Mouse (Mus musculus) kidney, postnatal 4 days (tissue): ENCODE measurements around the gene Mxi1.
"Not testable (repeated sequence)": the region's sequence is repeated elsewhere in the genome, so short reads cannot be mapped to it uniquely, and the experiment has no call there.

Experiments
- DNase-seq, 2 experiments: peaks; one replicate each; pipeline ENCODE4 v3.0.0; 2021; ENCODE audit warnings: mixed read lengths in 2 of 2

Mxi1 gene

DNA sequence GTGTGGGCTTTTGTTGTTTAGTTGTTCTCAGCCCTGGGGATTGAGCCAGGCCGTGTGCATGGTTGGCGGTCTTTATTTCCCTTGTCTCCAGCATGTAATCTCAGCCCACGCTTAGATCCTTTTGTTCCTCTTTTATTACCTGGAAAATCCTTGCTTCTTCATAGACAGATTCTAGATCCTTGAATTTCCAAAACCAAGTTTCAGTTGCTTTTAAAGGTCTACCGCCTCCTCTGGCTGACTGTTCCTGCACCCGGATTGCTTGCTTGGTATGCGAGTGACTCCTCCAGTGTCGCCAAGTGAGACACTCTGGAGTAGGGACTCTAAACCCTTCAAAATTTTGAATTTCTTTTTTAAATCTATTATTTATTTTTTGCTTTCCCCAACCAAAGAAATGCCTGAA, 56.6 kb downstream of the Mxi1 start:
- DNase-seq, result no peak

DNA sequence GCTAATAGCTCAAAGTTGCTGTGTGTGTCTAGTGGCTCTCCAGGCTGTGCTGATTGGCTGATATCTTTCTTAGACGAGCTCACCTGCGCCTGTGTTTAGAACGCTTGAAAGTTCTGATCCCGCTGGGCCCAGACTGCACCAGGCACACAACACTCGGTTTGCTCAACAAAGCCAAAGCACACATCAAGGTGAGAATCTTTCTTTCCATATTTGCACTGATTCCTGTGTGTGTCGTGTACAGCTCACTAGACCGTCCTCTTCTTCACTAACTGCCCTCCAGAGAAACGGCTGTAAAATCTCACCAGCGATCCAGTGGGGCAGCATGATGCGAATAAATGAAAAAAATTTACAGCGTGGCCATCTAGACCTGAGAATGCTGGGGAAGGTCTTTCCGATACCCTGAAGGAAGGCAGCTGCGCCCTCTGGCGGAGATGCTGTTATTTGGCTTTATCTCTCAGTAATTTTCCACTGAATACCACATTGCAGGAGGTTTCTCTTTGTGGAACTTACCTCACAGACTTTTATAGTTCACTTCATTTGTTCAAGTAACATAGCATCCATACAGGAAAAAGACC, 59.2 kb downstream of the Mxi1 start:
- DNase-seq, result peak; percentile 93

DNA sequence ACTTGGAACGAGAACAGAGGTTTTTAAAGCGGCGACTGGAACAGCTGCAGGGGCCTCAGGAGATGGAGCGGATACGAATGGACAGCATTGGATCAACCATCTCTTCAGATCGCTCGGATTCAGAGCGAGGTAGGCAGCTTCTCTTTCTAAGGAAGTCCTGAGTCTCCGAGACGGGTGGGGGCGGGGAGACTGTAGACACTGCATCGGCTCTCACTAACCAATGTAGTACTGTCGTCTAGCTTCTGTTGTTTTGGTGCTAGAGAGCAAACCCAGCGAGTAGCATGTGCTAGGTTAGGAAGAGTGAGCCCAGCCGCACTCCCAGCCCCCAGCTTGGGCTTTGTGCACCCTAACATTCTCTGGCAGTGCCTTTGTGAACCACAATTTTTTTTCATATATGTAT, 59.9 kb downstream of the Mxi1 start:
- no peak for DNase-seq

DNA sequence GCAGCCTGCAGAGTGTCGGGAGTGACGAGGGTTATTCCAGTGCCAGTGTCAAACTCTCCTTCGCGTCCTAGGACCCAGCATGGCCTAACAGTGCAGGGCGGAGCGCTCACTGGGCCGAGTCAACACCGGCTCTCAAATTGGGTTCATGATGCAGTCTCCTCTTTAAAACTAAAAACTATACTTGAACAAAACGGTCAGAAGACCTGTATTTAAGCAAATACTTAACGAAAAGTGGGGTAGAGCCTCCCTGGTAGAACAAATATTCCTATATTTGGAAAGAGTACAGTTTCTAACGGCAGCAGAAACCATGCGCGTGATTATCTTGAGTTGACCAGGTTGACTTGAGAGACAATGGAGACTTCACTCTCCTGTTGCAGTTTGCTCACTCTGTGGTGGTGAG, 61.3 kb downstream of the Mxi1 start, which contains the start of gene Gm10197:
TSS of gene Gm10197 (minus strand) at position 101 of the 400 bp plus-strand sequence.
- no peak for DNase-seq

DNA sequence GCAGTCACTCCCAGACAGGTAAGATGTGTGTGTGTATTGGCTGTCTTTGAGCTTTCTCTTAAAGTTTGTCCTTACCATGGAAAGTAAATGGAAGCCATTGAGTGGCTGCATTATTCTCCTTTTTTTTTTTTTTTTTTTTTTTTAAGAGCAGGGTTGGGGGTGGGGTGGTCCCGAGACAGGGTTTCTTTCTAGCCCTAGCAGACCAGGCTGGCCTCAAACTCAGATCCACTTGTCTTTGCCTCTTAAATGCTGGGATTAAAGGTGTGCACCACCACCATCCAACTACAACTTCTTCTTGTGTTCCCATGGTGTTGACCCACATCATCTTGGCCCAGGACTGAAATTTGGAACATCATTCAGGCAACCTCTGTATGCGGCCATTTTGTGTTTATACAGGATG, 63.3 kb downstream of the Mxi1 start:
- DNase-seq, result no peak

DNA sequence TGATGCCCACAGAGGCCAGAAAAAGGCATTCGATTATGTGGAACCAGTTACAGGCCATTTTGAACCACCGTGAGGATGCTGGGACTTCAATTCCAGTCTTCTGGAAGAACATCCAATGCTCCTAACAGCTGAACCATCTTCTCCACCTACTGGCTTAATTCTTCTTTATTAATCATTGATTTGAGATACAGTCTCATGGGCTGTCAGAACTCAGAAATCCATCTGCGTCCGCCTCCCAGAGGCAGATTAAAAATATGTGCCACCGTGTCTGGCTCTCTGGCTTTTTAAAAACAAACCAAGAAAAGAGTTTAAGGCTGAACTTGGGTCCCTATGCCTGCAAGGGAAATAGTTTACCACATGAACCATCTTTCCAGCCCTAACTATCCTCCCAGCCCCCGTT, 65.0 kb downstream of the Mxi1 start:
- DNase-seq, result no peak

DNA sequence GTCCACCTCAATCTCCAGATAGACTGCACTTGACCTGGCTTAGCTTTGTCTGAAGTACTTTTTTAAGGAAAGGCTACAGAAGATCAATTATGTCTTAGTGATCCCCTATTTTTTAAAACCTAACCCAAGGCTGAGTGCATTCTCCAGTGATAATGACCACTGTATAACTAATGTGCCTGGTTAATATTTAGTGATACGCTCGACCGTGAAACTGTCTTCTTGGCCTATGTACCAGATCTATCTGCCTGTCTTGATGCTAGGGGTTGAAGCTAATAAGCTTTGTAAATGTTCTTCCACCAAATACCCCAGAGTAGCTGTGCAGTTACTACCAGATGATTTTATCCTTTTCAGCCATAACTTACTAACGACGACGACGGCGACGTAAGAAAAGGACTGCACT, 65.5 kb downstream of the Mxi1 start:
- DNase-seq, result no peak

DNA sequence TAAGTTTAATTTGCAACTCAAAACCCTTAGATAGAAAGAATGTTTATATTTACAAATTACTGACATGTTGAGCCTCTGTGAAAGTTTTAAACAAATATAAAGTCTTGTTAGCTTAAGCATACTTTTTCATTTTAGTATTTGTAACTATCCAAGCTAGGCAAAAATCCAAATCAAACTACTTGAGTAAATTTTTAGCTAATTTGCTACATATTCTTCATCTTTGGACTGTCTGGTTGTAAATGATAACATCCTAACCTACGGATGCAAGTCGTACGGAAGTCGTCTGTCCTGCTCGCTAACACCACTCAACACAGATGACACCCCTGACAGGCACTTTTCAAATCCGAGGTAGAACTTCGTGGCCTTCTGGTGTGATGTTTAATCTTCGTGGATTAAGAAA, 67.3 kb downstream of the Mxi1 start:
- no peak for DNase-seq

DNA sequence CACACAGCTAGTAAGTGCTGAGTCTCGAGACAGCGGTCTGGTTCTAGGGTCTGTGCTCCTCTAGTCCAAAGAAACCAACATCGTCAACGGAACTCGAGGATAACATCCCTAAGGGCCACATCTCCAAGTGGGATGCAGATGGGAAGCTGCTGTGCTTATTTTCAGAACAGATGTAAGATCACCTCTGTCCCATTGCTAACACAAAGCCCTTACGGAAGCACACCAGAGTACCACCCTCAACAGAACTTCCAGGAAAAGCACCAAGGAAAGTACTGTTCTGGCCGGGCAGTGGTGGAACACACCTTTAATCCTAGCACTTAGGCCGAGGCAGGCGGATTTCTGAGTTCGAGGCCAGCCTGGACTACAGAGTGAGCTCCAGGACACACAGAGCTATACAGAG, 68.1 kb downstream of the Mxi1 start:
- no peak for DNase-seq

DNA sequence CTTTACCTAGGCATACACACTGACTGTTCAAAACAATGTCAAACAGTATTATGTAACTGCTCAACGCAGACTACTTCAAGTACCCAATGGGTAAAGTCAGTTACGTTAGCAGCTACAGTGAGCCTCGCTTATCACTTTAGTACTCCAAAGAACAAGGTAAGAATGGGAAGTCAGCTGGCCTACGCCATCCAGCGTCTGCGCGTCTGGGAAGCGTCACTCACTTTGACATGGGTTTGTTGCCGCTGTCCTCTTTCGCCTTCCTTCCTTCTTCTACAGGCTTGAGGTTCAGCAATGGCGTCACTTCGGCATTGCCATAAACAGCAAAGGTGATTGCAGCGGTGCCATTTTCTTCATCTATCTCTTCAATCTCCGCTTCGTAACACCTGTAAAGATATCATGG, 73.0 kb downstream of the Mxi1 start:
- DNase-seq, result no peak

DNA sequence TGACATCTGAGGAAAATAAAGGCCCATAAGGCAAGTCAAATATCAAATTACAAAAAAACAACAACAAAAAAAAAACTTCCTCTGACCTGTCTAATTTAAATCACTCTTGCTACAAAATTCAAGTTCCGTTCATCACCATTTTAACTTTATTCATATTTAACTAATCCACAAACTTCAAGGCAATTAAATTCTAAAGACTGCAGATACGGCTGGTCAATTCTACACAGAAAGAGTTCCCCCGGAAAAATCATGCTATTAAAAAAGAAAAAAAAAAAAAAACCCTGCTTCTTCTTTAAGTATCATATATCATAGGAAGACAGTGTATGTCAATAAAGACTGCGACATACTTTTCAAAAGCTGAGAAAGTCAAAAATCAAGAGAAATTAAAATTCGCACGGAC, 79.1 kb downstream of the Mxi1 start:
- DNase-seq, result no peak

DNA sequence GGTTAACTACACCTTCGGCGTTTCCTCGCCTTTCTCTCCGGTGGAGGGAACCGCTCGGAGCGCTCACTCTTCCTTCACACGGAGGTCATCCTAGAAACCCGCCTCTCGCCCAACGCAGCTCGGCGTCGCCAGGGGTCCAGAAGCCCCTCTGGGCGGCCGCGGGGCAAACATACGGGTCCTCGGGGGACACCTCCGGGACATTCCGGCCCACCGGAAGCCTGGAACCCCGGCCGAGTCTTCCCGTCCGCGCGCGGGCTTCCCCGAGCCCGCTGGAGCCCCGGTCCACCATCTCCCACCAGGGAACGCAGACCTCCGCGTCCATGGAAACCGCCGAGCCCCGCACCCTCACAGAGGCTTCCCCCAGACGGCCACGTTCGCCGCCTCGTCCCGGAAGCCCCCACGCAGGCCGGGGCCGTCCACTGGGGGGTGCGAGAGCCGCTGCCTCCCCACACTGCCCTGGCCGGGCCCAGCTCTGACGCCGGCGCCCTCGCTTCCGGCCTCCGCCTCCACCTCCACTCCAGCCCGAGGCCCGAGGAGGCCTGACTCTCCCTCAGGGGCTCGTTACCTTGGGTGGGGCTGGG, 79.6 kb downstream of the Mxi1 start:
- DNase-seq, result peak in 1 of 2 experiments; percentile 78

DNA sequence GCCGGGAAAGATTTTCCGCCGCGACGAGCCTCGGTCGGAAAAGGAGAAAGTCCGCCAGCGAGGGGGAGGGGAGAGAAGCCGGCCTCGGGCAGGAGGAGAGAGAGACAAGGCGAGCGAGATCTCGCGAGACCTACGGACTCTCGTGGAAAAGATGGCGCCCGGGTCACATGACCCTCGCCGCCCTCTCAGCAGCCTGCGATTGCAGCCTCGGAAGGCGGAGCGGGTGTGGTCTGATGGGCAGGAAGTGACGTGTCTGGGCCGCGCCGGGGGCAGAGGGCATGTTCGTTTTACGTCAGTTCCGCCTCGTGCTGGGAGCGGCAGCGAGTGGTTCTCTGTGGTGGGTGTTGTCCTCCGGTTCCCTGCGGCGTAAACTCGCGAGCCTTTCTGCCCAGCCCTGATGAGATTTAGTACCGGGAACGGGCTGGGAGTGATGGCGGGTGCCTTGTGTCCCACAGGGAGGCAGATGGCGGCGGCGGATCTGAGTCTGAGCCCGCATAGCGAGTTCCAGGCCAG, 80.2 kb downstream of the Mxi1 start, which contains the start of gene Smndc1:
TSS of gene Smndc1 (minus strand) at position 84 of the 513 bp plus-strand sequence.
- peak; percentile 99 to 100 for DNase-seq

DNA sequence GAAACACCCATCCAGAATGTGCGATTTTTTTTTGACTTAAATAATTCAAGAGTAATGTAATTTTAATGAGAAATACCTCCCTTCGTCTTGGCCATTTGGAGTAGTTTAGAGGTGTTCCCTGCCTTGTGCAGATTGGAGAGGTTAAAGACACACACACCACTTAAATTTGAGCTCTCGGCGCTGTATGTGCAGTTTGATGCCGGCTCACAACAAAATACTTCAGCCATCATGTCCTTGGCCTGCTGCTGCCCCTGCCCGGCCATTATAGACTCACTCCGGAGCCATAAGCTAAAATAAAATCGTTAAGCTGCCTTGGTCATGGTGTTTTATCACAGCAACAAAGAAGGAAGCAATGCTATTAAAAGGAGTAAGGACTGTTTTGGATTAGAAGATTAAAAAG, 81.1 kb downstream of the Mxi1 start:
- DNase-seq, result no peak

DNA sequence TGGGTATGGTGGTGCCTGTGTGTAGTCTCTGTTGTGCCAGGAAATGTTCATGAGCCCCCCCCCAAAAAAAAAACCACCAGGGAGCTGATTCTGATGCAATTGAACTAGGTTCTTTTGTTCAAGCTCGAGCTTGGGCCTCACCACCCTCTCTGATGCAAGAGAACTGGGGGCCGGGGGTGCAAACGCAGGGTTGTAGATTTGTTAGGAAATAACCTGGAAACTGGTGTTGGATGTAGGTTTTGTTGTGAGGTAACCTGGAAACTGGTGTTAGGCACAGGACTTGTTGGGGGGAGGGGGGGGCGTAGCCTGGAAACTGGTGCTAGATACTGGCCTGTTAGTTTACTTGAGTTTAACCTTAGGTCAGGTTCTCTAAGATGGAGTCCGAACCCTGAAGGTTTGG, 81.5 kb downstream of the Mxi1 start:
- DNase-seq, result no peak

DNA sequence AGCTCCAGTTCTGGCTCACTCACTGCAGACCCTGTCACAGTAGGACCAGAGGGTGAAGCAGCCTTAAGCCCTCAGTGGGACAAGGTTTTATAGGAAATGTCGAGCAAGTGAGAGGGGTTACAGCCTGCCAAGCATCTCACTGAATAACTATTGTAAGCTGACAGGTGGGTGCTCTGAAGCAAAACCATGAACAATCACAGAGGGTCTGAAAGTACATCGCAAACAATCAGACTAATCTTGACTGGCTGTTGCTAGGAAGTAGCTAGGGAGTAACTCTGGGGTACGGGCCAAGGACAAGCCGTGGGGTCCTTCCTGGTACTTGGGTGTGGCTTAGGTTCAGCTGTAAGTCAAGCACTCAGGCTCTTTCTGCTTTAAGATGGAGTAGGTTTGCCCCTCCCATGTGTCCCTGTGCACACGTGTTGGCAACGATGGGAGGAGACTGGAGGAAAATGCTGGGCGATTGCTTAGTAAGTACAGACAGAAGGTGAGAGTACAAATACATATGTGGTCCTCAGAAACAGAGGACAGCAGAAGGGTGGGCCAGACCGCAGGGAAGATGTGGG, 82.5 kb downstream of the Mxi1 start:
- DNase-seq, result no peak

DNA sequence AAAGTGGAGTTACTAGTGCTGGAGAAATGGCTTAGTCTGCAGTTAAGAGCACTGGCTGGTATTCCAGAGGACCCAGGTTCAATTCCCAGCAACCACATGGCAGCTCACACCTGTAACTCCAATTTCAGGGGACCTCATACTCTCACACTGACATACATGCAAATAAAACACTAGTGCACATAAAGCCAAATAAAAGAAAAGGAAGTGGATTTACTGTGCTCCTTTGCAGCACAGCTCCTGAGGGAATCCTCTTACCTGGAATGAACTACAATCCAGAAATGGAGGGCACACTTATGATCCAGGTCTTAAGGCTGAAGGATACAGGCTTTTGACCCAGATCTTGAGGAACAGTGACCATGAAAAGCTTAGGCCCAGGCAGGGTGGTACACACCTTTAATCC, 83.3 kb downstream of the Mxi1 start:
- DNase-seq, result no peak

DNA sequence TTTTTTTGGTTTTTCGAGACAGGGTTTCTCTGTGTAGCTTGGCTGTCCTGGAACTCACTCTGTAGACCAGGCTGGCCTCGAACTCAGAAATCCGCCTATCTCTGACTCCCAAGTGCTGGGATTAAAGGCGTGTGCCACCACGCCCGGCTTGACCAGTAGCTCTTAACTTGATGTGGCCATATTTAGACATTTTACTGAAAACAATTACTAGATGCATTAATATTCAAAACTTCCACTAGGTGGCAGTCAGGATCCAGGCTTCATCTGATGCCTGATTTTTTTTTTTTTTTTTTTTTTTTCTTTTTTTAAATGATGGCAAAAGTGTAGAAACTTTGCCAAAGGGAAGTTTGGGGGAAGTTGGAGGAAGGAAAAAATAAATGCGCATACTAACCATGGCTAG, 84.2 kb downstream of the Mxi1 start:
- peak; percentile 38 to 60 for DNase-seq

DNA sequence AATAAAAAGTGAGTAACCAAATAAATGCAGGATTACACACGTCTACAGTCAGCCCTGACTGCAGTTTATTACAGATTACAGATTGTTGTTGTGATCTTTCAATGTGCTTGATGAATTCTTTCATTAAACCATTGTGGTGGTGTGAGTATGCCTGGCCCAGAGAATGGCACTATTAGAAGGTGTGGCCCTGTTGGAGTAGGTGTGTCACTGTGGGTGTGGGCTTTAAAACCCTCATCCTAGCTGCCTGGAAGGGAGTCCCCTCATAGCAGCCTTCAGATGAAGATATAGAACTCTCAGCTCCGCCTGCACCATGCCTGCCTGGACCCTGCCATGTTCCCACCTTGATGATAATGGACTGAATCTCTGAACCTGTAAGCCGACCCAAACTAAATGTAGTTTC, 84.6 kb downstream of the Mxi1 start:
- not testable (repeated sequence) for DNase-seq

DNA sequence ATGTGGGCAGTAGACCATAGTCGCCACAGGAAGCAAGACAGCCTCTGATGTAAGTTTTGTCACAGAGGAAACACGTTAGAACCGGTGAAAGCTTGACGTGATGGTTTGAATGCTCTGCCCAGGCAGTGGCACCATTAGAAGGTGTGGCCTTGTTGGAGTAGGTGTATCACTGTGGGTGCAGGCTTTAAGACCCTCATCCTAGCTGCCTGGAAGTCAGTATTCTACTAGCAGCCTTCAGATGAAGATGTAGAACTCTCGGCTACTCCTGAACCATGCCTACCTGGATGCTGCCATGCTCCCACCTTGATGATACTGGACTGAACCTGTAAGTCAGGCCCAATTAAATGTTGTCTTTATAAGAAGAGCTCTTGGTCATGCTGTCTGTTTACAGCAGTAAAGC, 85.5 kb downstream of the Mxi1 start:
- not testable (repeated sequence) for DNase-seq

DNA sequence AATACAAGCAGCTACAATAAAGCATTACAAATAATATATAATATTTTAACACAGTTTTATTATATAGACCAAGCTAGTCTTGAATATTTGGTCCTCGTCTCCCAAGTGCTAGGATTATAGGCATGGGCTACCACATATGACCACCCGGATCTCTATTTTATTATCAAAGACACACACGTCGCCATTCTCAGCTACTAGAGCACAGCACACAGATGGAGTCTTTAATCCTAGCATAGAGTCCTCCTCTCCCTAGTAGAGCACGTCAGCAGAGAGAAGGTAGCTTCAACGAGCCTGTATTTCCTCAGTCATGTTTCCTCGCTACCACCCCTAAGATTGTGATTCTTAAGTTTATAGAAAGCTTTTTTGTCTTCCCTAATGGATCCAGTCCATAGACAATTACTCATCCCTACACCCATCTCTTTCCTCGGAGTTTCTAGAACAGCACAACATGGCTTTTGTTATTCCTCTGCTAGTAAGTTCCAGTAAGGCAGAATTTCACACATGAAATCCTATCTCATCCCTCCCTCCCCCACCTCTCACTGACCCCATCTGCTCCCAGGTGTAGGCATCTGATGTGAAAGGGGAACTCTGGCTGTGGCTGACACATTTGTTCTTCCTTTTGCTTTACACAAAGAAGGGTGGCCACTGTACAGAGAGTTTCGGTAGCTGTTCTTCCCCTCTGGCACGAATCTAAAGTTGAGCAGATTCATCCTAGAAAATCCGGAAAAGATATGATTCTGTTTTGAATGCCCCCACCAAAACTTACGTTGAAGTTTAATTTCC, 87.3 kb downstream of the Mxi1 start:
- no peak for DNase-seq

DNA sequence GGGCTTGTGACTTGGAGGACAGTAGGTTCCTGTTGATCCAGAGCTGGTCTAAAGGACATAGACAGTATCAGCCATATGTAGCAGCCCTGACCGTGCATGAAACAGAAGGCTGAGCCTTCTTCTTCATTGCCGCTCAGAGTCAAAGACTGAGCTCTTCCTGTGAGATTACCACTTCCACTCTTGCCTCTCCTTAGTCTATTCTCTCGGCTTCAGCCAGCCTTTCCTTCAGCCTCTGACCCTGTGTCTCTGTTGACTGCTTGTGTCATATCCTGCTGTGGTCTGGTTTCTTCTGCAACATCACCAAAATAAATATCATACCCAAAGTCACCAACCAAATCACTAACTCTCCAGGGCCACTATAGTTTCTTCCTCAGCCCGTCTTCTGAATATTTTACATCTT, 88.9 kb downstream of the Mxi1 start:
- DNase-seq, result no peak

DNA sequence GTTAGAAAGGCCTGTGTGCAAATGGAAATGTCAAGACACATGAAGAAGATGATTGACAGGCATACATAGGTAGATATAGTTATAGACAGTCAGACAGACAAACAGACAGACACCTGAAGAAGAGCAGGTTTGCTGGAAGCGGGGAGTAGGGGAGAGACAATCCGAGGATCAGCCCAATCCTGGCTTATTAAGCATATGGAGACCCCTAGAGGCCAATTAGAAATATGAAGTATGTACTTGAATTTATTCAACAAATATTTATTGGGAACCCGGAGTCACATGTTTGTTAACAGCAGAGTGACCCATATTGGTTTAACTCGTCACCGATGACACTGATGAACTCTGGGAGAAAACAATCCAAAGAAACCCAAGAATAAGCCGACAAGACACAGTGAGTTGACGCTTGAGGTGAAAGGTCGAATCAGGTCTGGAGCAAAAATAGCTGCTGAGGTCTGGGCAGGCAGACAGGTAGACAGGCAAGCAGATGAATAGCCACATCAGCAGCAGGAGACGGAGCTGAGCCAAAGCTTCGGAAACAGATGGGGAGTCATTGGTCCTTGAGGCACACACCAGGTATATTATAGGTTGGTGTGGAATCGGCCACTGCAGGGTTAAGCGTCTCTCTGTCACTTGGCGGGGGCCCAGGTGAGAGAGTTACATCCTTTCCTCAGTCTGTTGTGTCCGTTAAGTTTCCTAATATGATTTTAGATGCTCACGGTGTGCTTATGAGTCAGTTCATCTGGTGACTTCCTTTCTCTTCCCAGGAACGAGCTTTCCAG, 90.2 kb downstream of the Mxi1 start:
- DNase-seq, result no peak
